Mouse (Mus musculus) skeletal muscle tissue, postnatal 0 days (tissue): ENCODE results near the gene Gm4491. TPM values are rescaled to one million over a fixed set of nuclear protein-coding genes. Genes with fewer than 3 reads are reported as not detected.

Source experiments
- polyA plus RNA-seq: library from polyadenylated mRNA; unstranded; fragments of >200 nt; fragmentation: Nextera tagmentation; extraction: Ambion mirVana; gene quantifications from 2 replicates; pipeline ENCODE4 v1.2.1, GENCODE M21; 2015

The Gm4491 gene
- not detected in 2 replicates for polyA plus RNA-seq

GRCm38 (mm10) chr14:57115823-57116544, at the start of gene Gm4491:
Gm4491 (minus strand) TSS chr14:57115883.

GRCm38 (mm10) chr14:57133161-57133661, 17.5 kb upstream of the Gm4491 start, which contains the start of gene Gjb6:
Gjb6 (minus strand) TSS chr14:57133611.

GRCm38 (mm10) chr14:57104106-57105023, 11.3 kb downstream of the Gm4491 start, which contains the start of gene Gjb2:
Gjb2 (minus strand) TSS chr14:57104702.

Other genes starting within 250 kb of the Gm4491 start
- 14.0 and 16.0 TPM in 2 replicates for gene Zmym2, start 229.2 kb downstream of the Gm4491 start, polyA plus RNA-seq
- 34.8 and 41.1 TPM in 2 replicates for gene Gja3, start 57.8 kb downstream of the Gm4491 start, polyA plus RNA-seq
- gene Gjb2, start 11.2 kb downstream of the Gm4491 start, polyA plus RNA-seq: 0.47 and 2.2 TPM in 2 replicates
- 0.65 TPM in 1 of 2 replicates, not detected in the other for gene Gjb6, start 17.7 kb upstream of the Gm4491 start, polyA plus RNA-seq